Mouse (Mus musculus) intestine, postnatal 0 days (tissue): ENCODE data around the gene Scn4a. TPM values are rescaled to one million over a fixed set of nuclear protein-coding genes. Genes with fewer than 3 reads are reported as not detected.

ENCODE experiments used
- ATAC-seq: fragments of 200-750 bp; cut with Nextera tagmentation; 2 replicates; pipeline ENCODE4 v1.8.0; 2017; ENCODE audit warnings: mild to moderate bottlenecking, moderate TSS enrichment, moderate library complexity
- H3K27ac ChIP-seq: fragments of 300-500 bp; sonication (generic); 2 replicates; pipeline ENCODE4 v1.5.1; 2014; ENCODE audit warnings: mild to moderate bottlenecking, low read depth, low read length, moderate library complexity
- H3K27me3 ChIP-seq: fragments of 300-500 bp; sonication (generic); replicated peaks from 2 replicates; pipeline ENCODE4 v1.6.1; 2014; ENCODE audit warnings: low read length, mixed read lengths; ENCODE audit not compliant: control insufficient read depth, insufficient read depth
- H3K36me3 ChIP-seq: fragments of 300-500 bp; sonication (generic); 2 replicates; pipeline ENCODE4 v1.6.1; 2014; ENCODE audit warnings: mild to moderate bottlenecking, moderate library complexity; ENCODE audit not compliant: control insufficient read depth, insufficient read depth
- H3K4me1 ChIP-seq: fragments of 300-500 bp; sonication (generic); replicated peaks from 2 replicates; pipeline ENCODE4 v1.6.1; 2014; ENCODE audit warnings: antibody characterized with exemption, low read length, mixed read lengths; ENCODE audit not compliant: control insufficient read depth, insufficient read depth
- H3K4me2 ChIP-seq: fragments of 300-500 bp; sonication (generic); replicated peaks from 2 replicates; pipeline ENCODE4 v1.6.1; 2014; ENCODE audit warnings: low read depth, mild to moderate bottlenecking, moderate library complexity
- H3K4me3 ChIP-seq: fragments of 300-500 bp; sonication (generic); 2 replicates; pipeline ENCODE4 v1.5.1; 2014; ENCODE audit warnings: low read depth, low read length
- H3K9ac ChIP-seq: fragments of 300-500 bp; sonication (generic); 2 replicates; pipeline ENCODE4 v1.6.1; 2014; ENCODE audit warnings: mild to moderate bottlenecking, low read depth, low read length
- H3K9me3 ChIP-seq: fragments of 300-500 bp; sonication (generic); 2 replicates; pipeline ENCODE4 v1.6.1; 2016; ENCODE audit warnings: mixed run types; ENCODE audit not compliant: control insufficient read depth
- CTCF ChIP-seq: sonication (generic); IDR thresholded peaks from 2 replicates; pipeline ENCODE4 v1.5.1; 2016; ENCODE audit warnings: low read depth, mild to moderate bottlenecking, control low read depth, antibody characterized with exemption, moderate library complexity
- WGBS: fragments of 180-500 bp; shearing (Covaris S2); extraction: QIAGEN DNeasy Blood & Tissue Kit; methylation state at CpG from one replicate; pipeline ENCODE4 v1.1.7; 2014; 5-methylcytosine and 5-hydroxymethylcytosine counted together
- polyA plus RNA-seq: library from polyadenylated mRNA; unstranded; fragments of >200 nt; fragmentation: Nextera tagmentation; extraction: Ambion mirVana; gene quantifications from 2 replicates; pipeline ENCODE4 v1.2.1, GENCODE M21; 2015

The Scn4a gene
- polyA plus RNA-seq, 1 experiment from 2014 or later = 0.01 TPM

DNA sequence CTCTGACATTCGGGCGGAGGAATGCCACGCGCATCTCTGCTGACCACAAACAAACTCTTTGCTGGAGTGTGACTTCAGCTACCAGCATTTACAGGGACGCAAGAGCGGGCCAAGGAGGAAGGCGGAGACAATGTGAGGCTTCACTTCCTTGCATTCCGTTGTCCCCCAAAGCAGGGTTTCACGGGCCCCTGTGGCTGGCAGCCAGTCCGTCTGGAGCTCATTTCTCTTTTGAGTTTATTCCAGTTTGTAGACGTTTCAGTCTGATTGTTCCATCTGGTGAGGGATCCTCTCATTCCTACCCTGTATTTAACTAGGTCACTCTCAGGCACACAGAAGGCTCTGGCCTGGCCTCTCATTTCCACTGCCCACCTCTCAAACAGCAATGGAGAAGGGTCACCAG lies 66.1 kb downstream of the Scn4a start:
- TF ChIP-seq CTCF = no peak
- H3K4me3 ChIP-seq = no peak overlapping the region
- H3K27me3 ChIP-seq = no peaks in the 10 kb centered on the region
- no peaks in the 10 kb centered on the region for H3K36me3 ChIP-seq
- H3K9me3 ChIP-seq = no peaks in the 10 kb centered on the region
- H3K4me2 ChIP-seq = no peak overlapping the region
- no peaks in the 10 kb centered on the region for H3K4me1 ChIP-seq
- 59% methylated on average over 11 of the region's 11 CpGs for WGBS
- no peak overlapping the region for H3K27ac ChIP-seq
- ATAC-seq = no peak
- no peak overlapping the region for H3K9ac ChIP-seq

DNA sequence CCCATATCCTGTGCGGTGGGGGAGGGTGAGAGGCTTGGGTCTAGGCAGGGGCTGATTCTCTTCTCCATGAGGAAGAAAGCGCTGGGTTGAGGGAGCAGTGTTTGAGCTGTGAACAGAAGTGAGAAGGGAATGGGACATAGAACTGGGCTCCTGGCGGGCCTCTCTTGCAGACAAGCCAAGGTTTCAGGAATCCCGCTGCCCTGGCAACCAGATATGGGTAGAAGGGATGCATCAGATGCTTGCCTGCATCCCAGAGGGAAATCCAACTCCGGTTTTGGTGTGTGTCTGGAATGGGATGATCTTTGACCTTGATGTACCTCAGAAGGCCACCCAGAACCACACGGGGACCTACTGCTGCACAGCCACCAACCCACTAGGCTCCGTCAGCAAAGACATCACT lies 66.9 kb downstream of the Scn4a start:
- TF ChIP-seq CTCF = no peak
- H3K9me3 ChIP-seq = no peaks in the 10 kb centered on the region
- 81% methylated on average over 7 of the region's 7 CpGs for WGBS

DNA sequence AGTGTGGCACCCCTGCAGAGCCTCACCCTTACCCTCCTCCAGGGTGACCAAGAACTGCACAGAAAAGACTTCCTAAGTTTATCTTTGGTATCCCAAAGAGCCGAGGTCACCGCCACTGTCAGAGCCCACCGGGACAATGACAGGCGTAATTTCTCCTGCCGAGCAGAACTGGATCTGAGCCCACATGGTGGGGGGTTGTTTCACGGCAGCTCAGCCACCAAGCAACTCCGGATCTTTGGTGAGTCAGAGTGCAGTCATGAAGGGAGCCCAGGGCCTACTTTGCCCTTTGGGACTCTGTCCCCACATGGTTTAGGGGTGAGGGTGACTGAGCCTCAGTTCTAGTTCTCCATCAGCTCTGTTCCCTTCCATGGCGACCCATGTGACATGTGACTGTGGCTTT lies 69.0 kb downstream of the Scn4a start:
- H3K27me3 ChIP-seq = no peaks in the 10 kb centered on the region
- no peak for TF ChIP-seq CTCF
- H3K36me3 ChIP-seq = no peaks in the 10 kb centered on the region
- ATAC-seq = no peak
- no peak overlapping the region for H3K27ac ChIP-seq
- 64% methylated on average over 8 of the region's 8 CpGs for WGBS
- no peaks in the 10 kb centered on the region for H3K9me3 ChIP-seq
- no peak overlapping the region for H3K4me2 ChIP-seq
- no peaks in the 10 kb centered on the region for H3K4me1 ChIP-seq
- no peak overlapping the region for H3K9ac ChIP-seq
- no peak overlapping the region for H3K4me3 ChIP-seq

More for the DNA sequence above, 66.9 kb downstream of the Scn4a start:
- ATAC-seq = no peak
- Histone ChIP-seq H3K4me2 (no peak overlapping the region), H3K9ac (no peak overlapping the region), H3K4me3 (no peak overlapping the region), H3K36me3 (no peaks in the 10 kb centered on the region), H3K27ac (no peak overlapping the region), H3K4me1 (no peaks in the 10 kb centered on the region), H3K27me3 (no peaks in the 10 kb centered on the region)

DNA sequence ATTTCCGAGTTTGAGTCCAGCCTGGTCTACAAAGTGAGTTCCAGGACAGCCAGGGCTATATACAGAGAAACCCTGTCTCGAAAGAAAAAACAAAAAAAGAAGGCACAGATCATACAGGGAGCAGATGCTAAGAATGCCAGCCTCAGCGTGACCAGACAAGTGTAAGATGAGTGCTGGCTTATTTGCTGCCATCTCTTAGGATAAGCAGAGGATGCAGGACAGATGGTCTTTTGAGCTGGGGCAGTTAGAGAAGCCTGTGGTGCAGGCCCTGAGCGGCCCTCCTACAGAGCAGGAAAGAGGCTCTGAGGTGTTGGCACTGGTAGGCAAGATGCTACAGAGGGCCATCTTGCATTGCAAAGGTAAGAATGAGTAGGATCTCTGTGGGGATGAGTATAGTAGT lies 69.7 kb downstream of the Scn4a start:
- Histone ChIP-seq H3K27ac (no peak overlapping the region), H3K9me3 (no peaks in the 10 kb centered on the region), H3K27me3 (no peaks in the 10 kb centered on the region), H3K9ac (no peak overlapping the region), H3K4me3 (no peak overlapping the region), H3K36me3 (no peaks in the 10 kb centered on the region), H3K4me1 (no peaks in the 10 kb centered on the region), H3K4me2 (no peak overlapping the region)
- no peak for TF ChIP-seq CTCF
- no peak for ATAC-seq
- 86% methylated on average over 4 of the region's 4 CpGs for WGBS

DNA sequence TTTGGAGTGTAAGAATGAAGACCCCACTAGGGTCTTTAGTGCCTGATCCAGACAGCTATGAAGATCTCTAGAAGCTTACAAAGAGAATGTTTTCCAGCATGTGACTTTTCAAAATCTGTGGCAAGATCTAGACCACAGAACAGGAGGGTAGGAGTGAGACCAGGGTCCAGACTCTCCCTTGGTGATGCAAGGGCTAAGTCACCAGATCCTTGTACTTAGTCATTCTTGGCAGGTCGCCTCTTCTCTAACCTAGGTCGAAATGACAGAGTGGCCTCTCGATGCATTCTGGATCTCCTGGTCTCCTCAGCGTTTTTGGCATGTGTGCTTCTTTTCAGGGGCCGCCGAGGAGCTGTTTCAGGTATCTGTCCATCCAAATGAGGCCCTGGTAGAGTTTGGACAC lies 70.6 kb downstream of the Scn4a start:
- ATAC-seq = no peak
- H3K9me3 ChIP-seq = no peaks in the 10 kb centered on the region
- H3K4me1 ChIP-seq = no peaks in the 10 kb centered on the region
- no peak overlapping the region for H3K27ac ChIP-seq
- no peaks in the 10 kb centered on the region for H3K27me3 ChIP-seq
- no peak overlapping the region for H3K4me2 ChIP-seq
- no peak for TF ChIP-seq CTCF
- no peak overlapping the region for H3K4me3 ChIP-seq
- H3K9ac ChIP-seq = no peak overlapping the region
- WGBS = 83% methylated on average over 6 of the region's 6 CpGs
- H3K36me3 ChIP-seq = no peaks in the 10 kb centered on the region

DNA sequence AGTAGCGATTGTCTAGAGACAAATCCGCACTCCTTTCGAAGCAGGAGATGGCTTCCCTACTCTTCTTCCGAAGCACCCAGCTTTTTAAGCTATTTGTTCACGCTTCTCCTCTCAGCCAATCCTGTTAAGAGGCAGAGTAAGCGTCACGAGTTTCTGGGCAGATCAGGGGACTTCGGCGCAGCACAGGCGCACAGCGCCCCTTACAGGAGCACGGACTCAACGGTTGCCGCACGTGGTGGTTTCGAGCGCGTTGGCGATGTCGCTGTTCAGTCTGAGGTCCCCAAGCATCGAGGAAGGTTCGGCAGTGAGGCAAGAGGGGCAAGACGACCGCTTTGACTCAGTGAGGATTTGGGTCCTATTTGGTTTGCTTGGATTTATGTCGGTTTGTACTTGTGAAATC lies 76.6 kb downstream of the Scn4a start, which contains the start of gene Tcam1:
Gene Tcam1 (plus strand): TSS at position 219 of the 400 bp plus-strand sequence.
- H3K36me3 ChIP-seq = no peaks in the 10 kb centered on the region
- no peak within 1 kb of the TSS for H3K27ac ChIP-seq
- peak; percentile 35; the same call in 1 of the 2 replicates for ATAC-seq
- WGBS = 5% methylated on average over 25 of the region's 25 CpGs
- H3K9me3 ChIP-seq = no peaks in the 10 kb centered on the region
- peak within 1 kb of the TSS; percentile 51 for H3K4me2 ChIP-seq
- TF ChIP-seq CTCF = peak; percentile 99
- no peak within 1 kb of the TSS for H3K9ac ChIP-seq
- no peaks in the 10 kb centered on the region for H3K27me3 ChIP-seq
- H3K4me3 ChIP-seq = no peak within 1 kb of the TSS
- H3K4me1 ChIP-seq = peaks cover 10% of the 10 kb centered on the region

DNA sequence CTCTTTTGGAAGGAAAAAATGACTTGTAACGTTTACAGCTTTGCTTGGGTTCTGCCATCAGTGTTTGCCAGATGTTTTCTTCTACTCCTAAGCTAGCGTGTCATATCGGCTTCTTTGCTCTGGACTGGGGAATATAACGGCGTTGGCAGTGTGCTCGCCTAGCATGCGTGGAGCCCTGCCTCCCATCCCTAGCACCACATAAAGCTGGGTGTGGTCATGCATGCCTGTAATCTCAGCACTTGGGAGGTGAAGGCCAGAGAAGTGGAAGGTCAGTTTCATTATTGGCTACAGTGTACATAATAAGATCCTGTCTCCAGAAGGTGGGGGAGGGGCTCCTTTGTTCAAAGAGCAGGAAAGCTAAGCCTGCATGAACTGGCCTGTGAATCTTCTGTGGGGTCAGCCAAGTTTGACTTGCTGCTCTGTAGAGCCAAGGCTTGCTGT lies 78.1 kb downstream of the Scn4a start:
- no peak overlapping the region for H3K9ac ChIP-seq
- ATAC-seq = no peak
- no peaks in the 10 kb centered on the region for H3K9me3 ChIP-seq
- H3K4me3 ChIP-seq = no peak overlapping the region
- H3K27me3 ChIP-seq = no peaks in the 10 kb centered on the region
- WGBS = 28% methylated on average over 7 of the region's 7 CpGs
- peaks cover 10% of the 10 kb centered on the region for H3K4me1 ChIP-seq
- no peak overlapping the region for H3K4me2 ChIP-seq
- no peaks in the 10 kb centered on the region for H3K36me3 ChIP-seq
- TF ChIP-seq CTCF = no peak
- H3K27ac ChIP-seq = no peak overlapping the region
